Mouse (Mus musculus) heart, postnatal 0 days (tissue): ENCODE data around the gene Zdhhc9.

ENCODE experiments used
- CTCF ChIP-seq: IDR thresholded peaks from 2 replicates; pipeline ENCODE4 v1.5.1; 2016; ENCODE audit warnings: antibody characterized with exemption, control low read depth, low read depth
- EP300 ChIP-seq: IDR thresholded peaks from 2 replicates; pipeline ENCODE4 v1.6.1; 2016; ENCODE audit warnings: antibody characterized with exemption, low read depth

DNA sequence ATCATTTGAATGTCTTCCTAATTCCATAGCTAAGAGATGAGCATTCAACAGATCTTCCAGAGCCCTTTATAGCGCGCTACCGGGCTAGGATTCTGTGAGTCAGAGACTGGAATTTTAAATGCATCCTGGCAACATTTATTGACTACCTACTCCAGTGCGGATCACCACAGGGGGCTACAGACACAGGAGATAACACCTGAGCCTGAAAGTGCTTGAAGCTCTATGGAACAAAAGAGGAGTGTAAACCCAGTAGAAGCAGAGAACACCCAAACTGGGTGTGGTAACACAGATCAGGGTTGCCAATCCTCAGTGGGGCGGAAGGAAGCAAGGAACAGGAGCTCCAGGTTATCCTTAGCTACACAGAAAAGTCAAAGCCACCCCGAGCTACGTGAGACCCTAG, 6.2 kb downstream of the Zdhhc9 start:
- TF ChIP-seq CTCF = no peak
- TF ChIP-seq EP300 = no peak
